Mouse (Mus musculus) megakaryocyte, embryonic 14.5 days (primary cell): ENCODE data around the gene Tspan1.

Experiments
- FLI1 ChIP-seq: IDR thresholded peaks from 2 replicates; pipeline ENCODE4 v1.6.1; 2012; ENCODE audit warnings: low read length, inconsistent platforms, mixed read lengths
- GATA1 ChIP-seq: IDR thresholded peaks from 3 replicates; pipeline ENCODE4 v1.6.1; 2012; ENCODE audit warnings: mixed read lengths, low read length, inconsistent platforms, borderline replicate concordance

- TF ChIP-seq GATA1 (no peak), FLI1 (no peak)
Measured at GRCm38 (mm10) chr4:116143317-116143811, 24.0 kb downstream of the Tspan1 start.
